Mouse (Mus musculus) liver, embryonic 11.5 days (tissue): ENCODE measurements at regions not wholly inside any gene's neighbourhood (a gene's known extent, or its start where the extent isn't known, plus 50 kb on each side); places are given as distances from the start of the nearest gene placed in this dataset.

Experiments used
- ATAC-seq: fragments of 200-750 bp; cut with Nextera tagmentation; replicated peaks from 2 replicates; pipeline ENCODE4 v1.8.0; 2017; ENCODE audit warnings: moderate number of reproducible peaks, mild to moderate bottlenecking, moderate TSS enrichment, moderate library complexity; ENCODE audit not compliant: low FRiP score
- DNase-seq: peaks from one replicate; pipeline ENCODE4 v3.0.0-alpha.2; 2017; ENCODE audit warnings: low spot score
- H3K27ac ChIP-seq: fragments of 300-500 bp; sonication (generic); 2 replicates; pipeline ENCODE4 v1.5.1; 2014; ENCODE audit warnings: mild to moderate bottlenecking, low read depth, low read length, control low read depth
- H3K27me3 ChIP-seq: fragments of 300-500 bp; sonication (generic); replicated peaks from 2 replicates; pipeline ENCODE4 v1.6.1; 2014; ENCODE audit warnings: low read length, mixed read lengths; ENCODE audit not compliant: control insufficient read depth, insufficient read depth
- H3K36me3 ChIP-seq: fragments of 300-500 bp; sonication (generic); 2 replicates; pipeline ENCODE4 v1.6.1; 2014; ENCODE audit warnings: mild to moderate bottlenecking, low read length, moderate library complexity, mixed read lengths; ENCODE audit not compliant: control insufficient read depth, insufficient read depth
- H3K4me1 ChIP-seq: fragments of 300-500 bp; sonication (generic); replicated peaks from 2 replicates; pipeline ENCODE4 v1.6.1; 2014; ENCODE audit warnings: low read length, mixed read lengths; ENCODE audit not compliant: control insufficient read depth, insufficient read depth
- H3K4me2 ChIP-seq: fragments of 300-500 bp; sonication (generic); 2 replicates; pipeline ENCODE4 v1.6.1; 2014; ENCODE audit warnings: mild to moderate bottlenecking, control low read depth, moderate library complexity
- H3K4me3 ChIP-seq: fragments of 300-500 bp; sonication (generic); 2 replicates; pipeline ENCODE4 v1.5.1; 2014; ENCODE audit warnings: low read depth, low read length, control low read depth
- H3K9ac ChIP-seq: fragments of 300-500 bp; sonication (generic); 2 replicates; pipeline ENCODE4 v1.6.1; 2014; ENCODE audit warnings: low read depth, low read length, control low read depth
- H3K9me3 ChIP-seq: fragments of 300-500 bp; sonication (generic); 2 replicates; pipeline ENCODE4 v1.6.1; 2016; ENCODE audit warnings: low read length, inconsistent platforms, mixed read lengths; ENCODE audit not compliant: control insufficient read depth
- WGBS: fragments of 180-500 bp; shearing (Covaris S2); extraction: QIAGEN DNeasy Blood & Tissue Kit; methylation state at CpG from one replicate; pipeline ENCODE4 v1.1.7; 2014; 5-methylcytosine and 5-hydroxymethylcytosine counted together

- Histone ChIP-seq H3K4me1 (no peaks in the 10 kb centered on the region), H3K4me2 (no peak overlapping the region), H3K27me3 (no peaks in the 10 kb centered on the region), H3K4me3 (no peak overlapping the region), H3K9me3 (no peaks in the 10 kb centered on the region), H3K36me3 (no peaks in the 10 kb centered on the region), H3K9ac (no peak overlapping the region), H3K27ac (no peak overlapping the region)
- ATAC-seq, result no peak
- 80% methylated on average over 4 of the region's 4 CpGs for WGBS
- DNase-seq, result no peak
Measured at GRCm38 (mm10) chr8:109073715-109074114, 420.1 kb upstream of the Pmfbp1 start.

GRCm38 (mm10) chr8:109075006-109075405 lies 418.8 kb upstream of the Pmfbp1 start:
- Histone ChIP-seq H3K9me3 (no peaks in the 10 kb centered on the region), H3K9ac (no peak overlapping the region), H3K4me2 (peak overlapping the region; percentile 58), H3K27me3 (no peaks in the 10 kb centered on the region), H3K36me3 (no peaks in the 10 kb centered on the region), H3K27ac (no peak overlapping the region), H3K4me1 (no peaks in the 10 kb centered on the region), H3K4me3 (peak overlapping the region; percentile 30)
- WGBS, result 17% methylated on average over 12 of the region's 12 CpGs
- peak; percentile 51 for DNase-seq
- 0 out of 2 replicates have a peak, but pooled peaks have one; percentile 29 for ATAC-seq

- H3K4me2 ChIP-seq, result no peak overlapping the region
- no peaks in the 10 kb centered on the region for H3K36me3 ChIP-seq
- DNase-seq (no peak), ATAC-seq (no peak)
- no peak overlapping the region for H3K4me3 ChIP-seq
- H3K9ac ChIP-seq, result no peak overlapping the region
- 0 out of 2 replicates have a peak, but pooled peaks cover 2% of the 10 kb centered on the region for H3K9me3 ChIP-seq
- WGBS, result 47% methylated on average over 6 of the region's 6 CpGs
- H3K27ac ChIP-seq, result no peak overlapping the region
- no peaks in the 10 kb centered on the region for H3K4me1 ChIP-seq
- H3K27me3 ChIP-seq, result no peaks in the 10 kb centered on the region
Measured at GRCm38 (mm10) chr8:109079223-109079622, 414.6 kb upstream of the Pmfbp1 start.

- Histone ChIP-seq H3K27me3 (no peaks in the 10 kb centered on the region), H3K4me3 (no peak overlapping the region), H3K9ac (no peak overlapping the region), H3K9me3 (0 out of 2 replicates have a peak, but pooled peaks cover 2% of the 10 kb centered on the region), H3K4me2 (no peak overlapping the region), H3K4me1 (no peaks in the 10 kb centered on the region), H3K36me3 (no peaks in the 10 kb centered on the region), H3K27ac (no peak overlapping the region)
- 69% methylated on average over 5 of the region's 5 CpGs for WGBS
- ATAC-seq (no peak), DNase-seq (no peak)
Measured at GRCm38 (mm10) chr8:109081295-109081694, 412.5 kb upstream of the Pmfbp1 start.

- WGBS, result 85% methylated on average over 7 of the region's 7 CpGs
- H3K4me1 ChIP-seq, result no peaks in the 10 kb centered on the region
Measured at GRCm38 (mm10) chr8:109085134-109085533, 408.7 kb upstream of the Pmfbp1 start.

GRCm38 (mm10) chr8:109087781-109088180 lies 406.0 kb upstream of the Pmfbp1 start:
- no peak overlapping the region for H3K4me2 ChIP-seq
- H3K9ac ChIP-seq, result no peak overlapping the region
- no peak for DNase-seq
- no peak overlapping the region for H3K4me3 ChIP-seq
- WGBS, result 21% methylated on average over 1 of the region's 1 CpGs
- no peaks in the 10 kb centered on the region for H3K36me3 ChIP-seq
- H3K27ac ChIP-seq, result no peak overlapping the region
- ATAC-seq, result no peak
- no peaks in the 10 kb centered on the region for H3K27me3 ChIP-seq
- no peaks in the 10 kb centered on the region for H3K9me3 ChIP-seq
- H3K4me1 ChIP-seq, result no peaks in the 10 kb centered on the region

More at GRCm38 (mm10) chr8:109085134-109085533, 408.7 kb upstream of the Pmfbp1 start:
- 0 out of 2 replicates have a peak, but pooled peaks cover 2% of the 10 kb centered on the region for H3K9me3 ChIP-seq
- no peaks in the 10 kb centered on the region for H3K27me3 ChIP-seq
- H3K4me3 ChIP-seq, result no peak overlapping the region
- no peak for DNase-seq
- no peak overlapping the region for H3K27ac ChIP-seq
- no peaks in the 10 kb centered on the region for H3K36me3 ChIP-seq
- no peak overlapping the region for H3K9ac ChIP-seq
- ATAC-seq, result no peak
- no peak overlapping the region for H3K4me2 ChIP-seq

- DNase-seq (no peak), ATAC-seq (no peak)
- Histone ChIP-seq H3K4me2 (no peak overlapping the region), H3K36me3 (no peaks in the 10 kb centered on the region), H3K4me1 (no peaks in the 10 kb centered on the region), H3K9ac (no peak overlapping the region), H3K27ac (no peak overlapping the region), H3K9me3 (no peaks in the 10 kb centered on the region), H3K4me3 (no peak overlapping the region), H3K27me3 (no peaks in the 10 kb centered on the region)
- 85% methylated on average over 15 of the region's 15 CpGs for WGBS
Measured at GRCm38 (mm10) chr8:109099671-109100070, 394.2 kb upstream of the Pmfbp1 start.

GRCm38 (mm10) chr8:109101416-109101815 lies 392.4 kb upstream of the Pmfbp1 start:
- Histone ChIP-seq H3K36me3 (no peaks in the 10 kb centered on the region), H3K9ac (no peak overlapping the region), H3K4me3 (no peak overlapping the region), H3K4me2 (no peak overlapping the region), H3K27ac (no peak overlapping the region), H3K4me1 (no peaks in the 10 kb centered on the region), H3K9me3 (no peaks in the 10 kb centered on the region), H3K27me3 (no peaks in the 10 kb centered on the region)
- DNase-seq (no peak), ATAC-seq (no peak)
- WGBS, result 83% methylated on average over 5 of the region's 5 CpGs

GRCm38 (mm10) chr8:109104798-109105326 lies 389.0 kb upstream of the Pmfbp1 start:
- no peaks in the 10 kb centered on the region for H3K36me3 ChIP-seq
- DNase-seq, result no peak
- no peak overlapping the region for H3K9ac ChIP-seq
- no peak overlapping the region for H3K4me3 ChIP-seq
- no peak for ATAC-seq
- no peaks in the 10 kb centered on the region for H3K9me3 ChIP-seq
- no peak overlapping the region for H3K27ac ChIP-seq
- no peaks in the 10 kb centered on the region for H3K4me1 ChIP-seq
- H3K4me2 ChIP-seq, result no peak overlapping the region
- H3K27me3 ChIP-seq, result no peaks in the 10 kb centered on the region
- 62% methylated on average over 6 of the region's 6 CpGs for WGBS
